Mouse (Mus musculus): Measurements from ENCODE around the gene Amn1. TPM values are rescaled to one million over a fixed set of nuclear protein-coding genes. Genes with fewer than 3 reads are reported as not detected.
"Not testable (repeated sequence)": the region's sequence is repeated elsewhere in the genome, so short reads cannot be mapped to it uniquely, and the experiment has no call there.

Amn1 gene
- polyA plus RNA-seq, 1 experiment from 2014 or later: 27.1 TPM

DNA sequence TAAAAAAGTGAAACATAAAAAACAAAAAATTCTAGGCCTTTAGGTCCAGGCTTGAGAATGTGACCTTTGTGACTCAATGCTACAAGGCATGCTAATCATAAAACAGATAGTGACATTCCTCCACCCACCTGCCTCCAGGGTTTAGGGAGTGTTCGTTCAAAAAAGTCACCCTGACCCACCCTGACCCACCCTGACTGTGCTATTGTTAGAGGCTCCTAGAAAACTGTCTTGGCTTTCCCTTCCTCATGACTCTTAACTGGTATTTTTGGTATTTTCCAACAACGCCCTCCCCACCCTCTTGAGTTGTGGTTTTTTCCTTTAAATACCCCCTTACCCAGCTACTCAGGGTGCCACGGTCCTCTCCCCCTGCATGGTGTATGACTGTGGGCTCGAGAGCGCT lies 3.4 kb upstream of the Amn1 start:
- not testable (repeated sequence) for H3K36me3 ChIP-seq (ENCODE audit: control insufficient read depth, insufficient read depth, low read length); H3K27me3 ChIP-seq (replicated peaks; ENCODE audit: control insufficient read depth, insufficient read depth, low read length); H3K4me1 ChIP-seq (ENCODE audit: control insufficient read depth, insufficient read depth, low read length); H3K4me3 ChIP-seq (ENCODE audit: low read depth, low read length); DNase-seq (ENCODE audit: low spot score); H3K4me2 ChIP-seq (ENCODE audit: low read depth, low read length); ATAC-seq (ENCODE audit: low read depth); H3K27ac ChIP-seq (replicated peaks; ENCODE audit: low read depth, low read length); H3K9me3 ChIP-seq (ENCODE audit: control insufficient read depth, low read length); H3K9ac ChIP-seq (ENCODE audit: low read depth, low read length)
- 81% methylated on average over 5 of the region's 5 CpGs for WGBS

DNA sequence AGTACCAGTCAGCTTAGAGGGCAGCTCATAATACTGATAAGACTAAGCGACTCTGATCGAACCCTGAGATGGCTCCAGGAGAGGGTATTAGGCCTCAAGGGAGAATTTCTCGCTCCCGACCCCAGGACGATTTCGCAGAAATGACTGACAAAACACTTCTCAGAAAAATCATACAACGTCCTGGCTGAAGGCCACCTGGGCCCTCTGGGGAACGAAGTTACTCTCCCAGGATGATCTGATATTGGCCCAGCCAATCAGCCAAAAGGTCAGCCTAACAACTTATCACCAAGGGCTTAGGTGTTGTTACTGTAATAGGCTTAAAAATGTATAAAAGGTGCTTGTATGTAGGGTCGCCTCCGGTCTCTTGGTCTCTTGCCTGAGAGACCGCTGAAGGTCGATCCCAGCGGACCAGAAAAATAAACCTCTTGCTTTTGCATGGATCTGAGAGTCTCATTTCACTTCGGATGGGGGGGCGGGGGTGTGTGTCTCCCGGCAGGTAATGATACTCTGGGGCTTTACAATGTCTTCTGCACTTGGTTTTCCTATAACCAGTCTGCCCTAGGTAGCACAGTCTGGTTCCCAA lies 919 bp upstream of the Amn1 start:
- ATAC-seq (ENCODE audit: low read depth): no peak
- Histone ChIP-seq H3K36me3 (ENCODE audit: control insufficient read depth, insufficient read depth, low read length) (0 out of 2 replicates have a peak, but pooled peaks cover 2% of the 10 kb centered on the region), H3K4me3 (ENCODE audit: low read depth, low read length) (no peak overlapping the region), H3K27me3 (replicated peaks; ENCODE audit: control insufficient read depth, insufficient read depth, low read length) (no peaks in the 10 kb centered on the region), H3K27ac (replicated peaks; ENCODE audit: low read depth, low read length) (no peak overlapping the region), H3K4me1 (ENCODE audit: control insufficient read depth, insufficient read depth, low read length) (no peaks in the 10 kb centered on the region; the same call in 1 of the 2 replicates), H3K9me3 (ENCODE audit: control insufficient read depth, low read length) (no peaks in the 10 kb centered on the region), H3K4me2 (ENCODE audit: low read depth, low read length) (peak overlapping the region; percentile 78; the same call in 1 of the 2 replicates), H3K9ac (ENCODE audit: low read depth, low read length) (no peak overlapping the region)
- WGBS: 93% methylated on average over 16 of the region's 16 CpGs
- no peak for DNase-seq (ENCODE audit: low spot score)

DNA sequence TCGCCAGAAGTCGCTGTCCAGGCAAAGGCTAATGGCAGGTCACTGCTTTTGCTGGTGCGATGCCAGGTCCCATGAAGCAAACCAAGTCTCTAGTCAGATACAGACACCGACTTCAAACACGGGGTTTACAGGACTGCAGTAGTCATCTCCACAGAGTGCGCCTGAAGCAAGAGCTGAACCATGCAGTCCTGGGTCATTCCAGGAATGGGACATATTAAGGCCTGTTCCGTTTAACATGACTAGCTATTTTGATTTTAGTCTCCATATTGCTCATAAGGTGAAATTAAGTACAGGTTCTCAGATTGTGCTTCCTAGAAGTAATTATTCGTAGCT lies 379 bp upstream of the Amn1 start:
- Histone ChIP-seq H3K4me3 (ENCODE audit: low read depth, low read length) (peak overlapping the region; percentile 89), H3K9me3 (ENCODE audit: control insufficient read depth, low read length) (no peaks in the 10 kb centered on the region), H3K36me3 (ENCODE audit: control insufficient read depth, insufficient read depth, low read length) (peaks cover 7% of the 10 kb centered on the region; the same call in 1 of the 2 replicates), H3K9ac (ENCODE audit: low read depth, low read length) (peak overlapping the region; percentile 98), H3K27ac (replicated peaks; ENCODE audit: low read depth, low read length) (peak overlapping the region; percentile 95), H3K4me2 (ENCODE audit: low read depth, low read length) (peak overlapping the region; percentile 78), H3K4me1 (ENCODE audit: control insufficient read depth, insufficient read depth, low read length) (no peaks in the 10 kb centered on the region; the same call in 1 of the 2 replicates), H3K27me3 (replicated peaks; ENCODE audit: control insufficient read depth, insufficient read depth, low read length) (no peaks in the 10 kb centered on the region)
- ATAC-seq (ENCODE audit: low read depth): peak; percentile 68
- DNase-seq (ENCODE audit: low spot score): no peak
- 36% methylated on average over 8 of the region's 8 CpGs for WGBS

- no peaks in the 10 kb centered on the region for H3K27me3 ChIP-seq (replicated peaks; ENCODE audit: control insufficient read depth, insufficient read depth, low read length)
- 72% methylated on average over 1 of the region's 1 CpGs for WGBS
- peak overlapping the region; percentile 89 for H3K4me3 ChIP-seq (ENCODE audit: low read depth, low read length)
- DNase-seq (ENCODE audit: low spot score): no peak
- no peak overlapping the region for H3K27ac ChIP-seq (replicated peaks; ENCODE audit: low read depth, low read length)
- peak overlapping the region; percentile 78 for H3K4me2 ChIP-seq (ENCODE audit: low read depth, low read length)
- peaks cover 22% of the 10 kb centered on the region for H3K36me3 ChIP-seq (ENCODE audit: control insufficient read depth, insufficient read depth, low read length)
- ATAC-seq (ENCODE audit: low read depth): no peak
- no peaks in the 10 kb centered on the region for H3K9me3 ChIP-seq (ENCODE audit: control insufficient read depth, low read length)
- H3K4me1 ChIP-seq (ENCODE audit: control insufficient read depth, insufficient read depth, low read length): no peaks in the 10 kb centered on the region; the same call in 1 of the 2 replicates
- H3K9ac ChIP-seq (ENCODE audit: low read depth, low read length): peak overlapping the region; percentile 98; the same call in 1 of the 2 replicates
These were observed 1.1 kb downstream of the Amn1 start for GRCm38 (mm10) chr6:149187371-149187770.

DNA sequence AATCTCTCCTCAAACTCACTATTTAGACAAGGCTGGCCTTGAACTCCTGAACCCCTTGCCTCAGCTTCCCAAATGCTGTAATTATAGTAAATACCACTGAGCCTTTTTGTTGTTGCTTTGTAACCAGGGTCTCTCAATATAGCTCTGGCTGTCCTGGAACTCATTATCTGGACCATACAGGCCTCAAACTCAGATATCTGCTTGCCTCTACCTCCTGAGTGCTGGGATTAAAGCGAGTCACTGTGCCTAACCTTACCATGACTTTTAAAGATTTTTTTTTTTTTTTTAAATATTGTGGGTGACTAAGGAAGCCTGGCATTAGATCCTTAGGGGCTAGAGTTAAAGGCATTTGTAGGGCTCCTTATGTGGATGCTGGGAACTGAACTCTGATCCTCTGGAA lies 4.5 kb downstream of the Amn1 start:
- Histone ChIP-seq H3K4me2 (ENCODE audit: low read depth, low read length) (no peak overlapping the region), H3K27me3 (replicated peaks; ENCODE audit: control insufficient read depth, insufficient read depth, low read length) (no peaks in the 10 kb centered on the region), H3K9ac (ENCODE audit: low read depth, low read length) (no peak overlapping the region), H3K4me1 (ENCODE audit: control insufficient read depth, insufficient read depth, low read length) (no peaks in the 10 kb centered on the region; the same call in 1 of the 2 replicates), H3K9me3 (ENCODE audit: control insufficient read depth, low read length) (0 out of 2 replicates have a peak, but pooled peaks cover 1% of the 10 kb centered on the region), H3K4me3 (ENCODE audit: low read depth, low read length) (no peak overlapping the region), H3K36me3 (ENCODE audit: control insufficient read depth, insufficient read depth, low read length) (peaks cover 52% of the 10 kb centered on the region), H3K27ac (replicated peaks; ENCODE audit: low read depth, low read length) (no peak overlapping the region)
- DNase-seq (ENCODE audit: low spot score) (no peak), ATAC-seq (ENCODE audit: low read depth) (no peak)
- 86% methylated on average over 1 of the region's 1 CpGs for WGBS

GRCm38 (mm10) chr6:149179064-149179463 lies 9.4 kb downstream of the Amn1 start:
- Histone ChIP-seq H3K9ac (ENCODE audit: low read depth, low read length) (no peak overlapping the region), H3K36me3 (ENCODE audit: control insufficient read depth, insufficient read depth, low read length) (peaks cover 90% of the 10 kb centered on the region), H3K4me1 (ENCODE audit: control insufficient read depth, insufficient read depth, low read length) (no peaks in the 10 kb centered on the region), H3K27me3 (replicated peaks; ENCODE audit: control insufficient read depth, insufficient read depth, low read length) (no peaks in the 10 kb centered on the region), H3K9me3 (ENCODE audit: control insufficient read depth, low read length) (peaks cover 9% of the 10 kb centered on the region; the same call in 1 of the 2 replicates), H3K4me3 (ENCODE audit: low read depth, low read length) (no peak overlapping the region), H3K27ac (replicated peaks; ENCODE audit: low read depth, low read length) (no peak overlapping the region), H3K4me2 (ENCODE audit: low read depth, low read length) (no peak overlapping the region)
- ATAC-seq (ENCODE audit: low read depth) (no peak), DNase-seq (ENCODE audit: low spot score) (no peak)

DNA sequence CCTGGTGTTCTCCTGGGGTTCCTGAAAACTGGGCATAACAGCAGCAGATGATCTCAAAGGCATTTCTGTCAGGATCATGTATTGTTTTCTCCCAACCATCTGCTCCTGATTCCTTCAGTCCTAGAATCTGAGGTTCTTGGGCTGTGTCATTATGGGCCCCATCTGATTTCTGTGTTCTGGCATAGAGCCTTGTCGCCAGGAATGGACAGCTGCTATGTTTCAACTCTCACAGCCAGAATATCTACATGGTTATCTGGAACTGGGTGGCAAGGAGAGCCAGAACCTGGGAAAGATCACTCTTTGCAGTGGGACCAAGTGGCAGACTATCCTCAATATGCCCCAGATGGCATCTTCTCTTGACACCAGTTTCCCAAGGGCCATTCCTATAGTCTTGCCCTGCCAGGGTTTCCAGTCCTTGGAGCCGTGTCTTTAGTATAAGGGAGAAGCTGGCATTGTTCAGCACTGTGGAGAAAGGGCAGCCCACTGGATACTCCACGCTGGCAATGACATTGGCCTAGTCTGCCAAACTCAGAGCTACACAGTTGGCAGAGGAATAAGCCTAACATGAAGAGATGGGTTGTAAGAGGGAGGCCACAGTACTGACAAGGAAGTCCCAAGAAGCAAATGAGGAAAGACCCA lies 13.5 kb downstream of the Amn1 start:
- no peaks in the 10 kb centered on the region for H3K27me3 ChIP-seq (replicated peaks; ENCODE audit: control insufficient read depth, insufficient read depth, low read length)
- H3K4me3 ChIP-seq (ENCODE audit: low read depth, low read length): no peak overlapping the region
- H3K4me2 ChIP-seq (ENCODE audit: low read depth, low read length): no peak overlapping the region
- no peak for ATAC-seq (ENCODE audit: low read depth)
- WGBS: 90% methylated on average over 3 of the region's 3 CpGs
- DNase-seq (ENCODE audit: low spot score): no peak
- H3K36me3 ChIP-seq (ENCODE audit: control insufficient read depth, insufficient read depth, low read length): peaks cover 60% of the 10 kb centered on the region
- H3K27ac ChIP-seq (replicated peaks; ENCODE audit: low read depth, low read length): no peak overlapping the region
- peaks cover 9% of the 10 kb centered on the region; the same call in 1 of the 2 replicates for H3K9me3 ChIP-seq (ENCODE audit: control insufficient read depth, low read length)
- H3K4me1 ChIP-seq (ENCODE audit: control insufficient read depth, insufficient read depth, low read length): no peaks in the 10 kb centered on the region
- no peak overlapping the region for H3K9ac ChIP-seq (ENCODE audit: low read depth, low read length)

- peaks cover 8% of the 10 kb centered on the region; the same call in 1 of the 2 replicates for H3K9me3 ChIP-seq (ENCODE audit: control insufficient read depth, low read length)
- H3K27ac ChIP-seq (replicated peaks; ENCODE audit: low read depth, low read length): no peak overlapping the region
- peaks cover 52% of the 10 kb centered on the region for H3K36me3 ChIP-seq (ENCODE audit: control insufficient read depth, insufficient read depth, low read length)
- no peak overlapping the region for H3K9ac ChIP-seq (ENCODE audit: low read depth, low read length)
- no peak overlapping the region for H3K4me3 ChIP-seq (ENCODE audit: low read depth, low read length)
- ATAC-seq (ENCODE audit: low read depth) (0 out of 2 replicates have a peak, but pooled peaks have one; percentile 37), DNase-seq (ENCODE audit: low spot score) (no peak)
- 70% methylated on average over 4 of the region's 4 CpGs for WGBS
- no peaks in the 10 kb centered on the region for H3K27me3 ChIP-seq (replicated peaks; ENCODE audit: control insufficient read depth, insufficient read depth, low read length)
- H3K4me2 ChIP-seq (ENCODE audit: low read depth, low read length): no peak overlapping the region
- no peaks in the 10 kb centered on the region for H3K4me1 ChIP-seq (ENCODE audit: control insufficient read depth, insufficient read depth, low read length)
These were observed 14.5 kb downstream of the Amn1 start for GRCm38 (mm10) chr6:149173831-149174625.

All from embryonic facial prominence, embryonic 14.5 days (tissue).